Mouse (Mus musculus) stomach, embryonic 14.5 days (tissue): ENCODE measurements at regions not wholly inside any gene's neighbourhood (a gene's known extent, or its start where the extent isn't known, plus 50 kb on each side); places are given as distances from the start of the nearest gene placed in this dataset.

Experiments
- ATAC-seq: fragments of 200-750 bp; cut with Nextera tagmentation; 2 replicates; pipeline ENCODE4 v1.8.0; 2017; ENCODE audit warnings: low read depth, moderate TSS enrichment; ENCODE audit not compliant: insufficient number of reproducible peaks, insufficient read depth, low FRiP score
- H3K27ac ChIP-seq: fragments of 300-500 bp; sonication (generic); 2 replicates; pipeline ENCODE4 v1.5.1; 2014; ENCODE audit warnings: mild to moderate bottlenecking, low read length, moderate library complexity, mixed read lengths
- H3K27me3 ChIP-seq: fragments of 300-500 bp; sonication (generic); 2 replicates; pipeline ENCODE4 v1.6.1; 2014; ENCODE audit warnings: low read length, control low read depth, mixed read lengths; ENCODE audit not compliant: control insufficient read depth, insufficient read depth
- H3K36me3 ChIP-seq: fragments of 300-500 bp; sonication (generic); 2 replicates; pipeline ENCODE4 v1.6.1; 2014; ENCODE audit warnings: mild to moderate bottlenecking, control low read depth, low read length, moderate library complexity, mixed read lengths; ENCODE audit not compliant: control insufficient read depth, insufficient read depth
- H3K4me1 ChIP-seq: fragments of 300-500 bp; sonication (generic); 2 replicates; pipeline ENCODE4 v1.6.1; 2014; ENCODE audit warnings: low read length, control low read depth, mixed read lengths; ENCODE audit not compliant: control insufficient read depth, insufficient read depth
- H3K4me2 ChIP-seq: fragments of 300-500 bp; sonication (generic); replicated peaks from 2 replicates; pipeline ENCODE4 v1.6.1; 2014; ENCODE audit warnings: low read depth, low read length, control low read depth
- H3K4me3 ChIP-seq: fragments of 300-500 bp; sonication (generic); 2 replicates; pipeline ENCODE4 v1.5.1; 2014; ENCODE audit warnings: low read depth, low read length, control low read depth
- H3K9ac ChIP-seq: fragments of 300-500 bp; sonication (generic); replicated peaks from 2 replicates; pipeline ENCODE4 v1.6.1; 2014; ENCODE audit warnings: low read depth, mild to moderate bottlenecking, control low read depth, low read length, moderate library complexity, mixed read lengths
- H3K9me3 ChIP-seq: fragments of 300-500 bp; sonication (generic); 2 replicates; pipeline ENCODE4 v1.6.1; 2016; ENCODE audit warnings: low read depth, low read length, control low read depth; ENCODE audit not compliant: control insufficient read depth
- WGBS: fragments of 180-500 bp; shearing (Covaris S2); extraction: QIAGEN DNeasy Blood & Tissue Kit; methylation state at CpG from one replicate; pipeline ENCODE4 v1.1.7; 2014; 5-methylcytosine and 5-hydroxymethylcytosine counted together

GRCm38 (mm10) chr4:80002738-80003635, 830.9 kb upstream of the Tyrp1 start:
- ATAC-seq = peak; percentile 100
- Histone ChIP-seq H3K27me3 (no peaks in the 10 kb centered on the region), H3K4me3 (no peak overlapping the region), H3K9me3 (no peaks in the 10 kb centered on the region), H3K27ac (no peak overlapping the region), H3K36me3 (no peaks in the 10 kb centered on the region), H3K9ac (no peak overlapping the region), H3K4me2 (no peak overlapping the region), H3K4me1 (no peaks in the 10 kb centered on the region)
- 93% methylated on average over 14 of the region's 14 CpGs for WGBS

- ATAC-seq = peak; percentile 93
- Histone ChIP-seq H3K4me3 (no peak overlapping the region), H3K36me3 (no peaks in the 10 kb centered on the region), H3K9me3 (no peaks in the 10 kb centered on the region), H3K9ac (no peak overlapping the region), H3K27ac (no peak overlapping the region), H3K4me1 (no peaks in the 10 kb centered on the region), H3K27me3 (no peaks in the 10 kb centered on the region), H3K4me2 (no peak overlapping the region)
- WGBS = 84% methylated on average over 13 of the region's 13 CpGs
These were observed 830.1 kb upstream of the Tyrp1 start for GRCm38 (mm10) chr4:80003636-80004365.

GRCm38 (mm10) chr4:80004366-80004700, 829.6 kb upstream of the Tyrp1 start:
- no peak for ATAC-seq
- WGBS = 91% methylated on average over 4 of the region's 4 CpGs
- no peak overlapping the region for H3K9ac ChIP-seq
- no peaks in the 10 kb centered on the region for H3K27me3 ChIP-seq
- no peaks in the 10 kb centered on the region for H3K36me3 ChIP-seq
- no peaks in the 10 kb centered on the region for H3K9me3 ChIP-seq
- H3K4me2 ChIP-seq = no peak overlapping the region
- H3K4me1 ChIP-seq = no peaks in the 10 kb centered on the region
- H3K27ac ChIP-seq = no peak overlapping the region
- H3K4me3 ChIP-seq = no peak overlapping the region

- no peaks in the 10 kb centered on the region for H3K4me1 ChIP-seq
- no peak overlapping the region for H3K4me3 ChIP-seq
- H3K9ac ChIP-seq = no peak overlapping the region
- 95% methylated on average over 4 of the region's 4 CpGs for WGBS
- no peak overlapping the region for H3K27ac ChIP-seq
- no peaks in the 10 kb centered on the region for H3K27me3 ChIP-seq
- H3K4me2 ChIP-seq = no peak overlapping the region
- no peaks in the 10 kb centered on the region for H3K36me3 ChIP-seq
- no peaks in the 10 kb centered on the region for H3K9me3 ChIP-seq
- no peak for ATAC-seq
These were observed 829.1 kb upstream of the Tyrp1 start for GRCm38 (mm10) chr4:80004788-80005187.

- ATAC-seq = no peak
- 53% methylated on average over 3 of the region's 3 CpGs for WGBS
- no peaks in the 10 kb centered on the region for H3K9me3 ChIP-seq
- H3K4me3 ChIP-seq = no peak overlapping the region
- H3K4me1 ChIP-seq = no peaks in the 10 kb centered on the region
- no peak overlapping the region for H3K9ac ChIP-seq
- no peak overlapping the region for H3K4me2 ChIP-seq
- no peak overlapping the region for H3K27ac ChIP-seq
- no peaks in the 10 kb centered on the region for H3K36me3 ChIP-seq
- H3K27me3 ChIP-seq = no peaks in the 10 kb centered on the region
These were observed 806.0 kb upstream of the Tyrp1 start for GRCm38 (mm10) chr4:80027876-80028275.

- ATAC-seq = no peak
- Histone ChIP-seq H3K4me1 (no peaks in the 10 kb centered on the region), H3K9me3 (no peaks in the 10 kb centered on the region), H3K4me3 (no peak overlapping the region), H3K9ac (no peak overlapping the region), H3K4me2 (no peak overlapping the region), H3K36me3 (no peaks in the 10 kb centered on the region), H3K27me3 (no peaks in the 10 kb centered on the region), H3K27ac (no peak overlapping the region)
- WGBS = 70% methylated on average over 6 of the region's 6 CpGs
These were observed 786.0 kb upstream of the Tyrp1 start for GRCm38 (mm10) chr4:80047956-80048355.
